Mouse (Mus musculus): ENCODE results near the gene Aspdh.

The Aspdh gene

GRCm38 (mm10) chr7:44475046-44475614, 9.9 kb downstream of the Aspdh start:
- no peaks in the 10 kb centered on the region for H3K27me3 ChIP-seq (ENCODE audit: control insufficient read depth, insufficient read depth, low read length, poor library complexity, severe bottlenecking)
- no peak for DNase-seq (ENCODE audit: low read depth, low spot score)
- H3K36me3 ChIP-seq (ENCODE audit: control insufficient read depth, insufficient read depth, low read length, poor library complexity, severe bottlenecking) = no peaks in the 10 kb centered on the region; the same call in 1 of the 2 replicates

DNA sequence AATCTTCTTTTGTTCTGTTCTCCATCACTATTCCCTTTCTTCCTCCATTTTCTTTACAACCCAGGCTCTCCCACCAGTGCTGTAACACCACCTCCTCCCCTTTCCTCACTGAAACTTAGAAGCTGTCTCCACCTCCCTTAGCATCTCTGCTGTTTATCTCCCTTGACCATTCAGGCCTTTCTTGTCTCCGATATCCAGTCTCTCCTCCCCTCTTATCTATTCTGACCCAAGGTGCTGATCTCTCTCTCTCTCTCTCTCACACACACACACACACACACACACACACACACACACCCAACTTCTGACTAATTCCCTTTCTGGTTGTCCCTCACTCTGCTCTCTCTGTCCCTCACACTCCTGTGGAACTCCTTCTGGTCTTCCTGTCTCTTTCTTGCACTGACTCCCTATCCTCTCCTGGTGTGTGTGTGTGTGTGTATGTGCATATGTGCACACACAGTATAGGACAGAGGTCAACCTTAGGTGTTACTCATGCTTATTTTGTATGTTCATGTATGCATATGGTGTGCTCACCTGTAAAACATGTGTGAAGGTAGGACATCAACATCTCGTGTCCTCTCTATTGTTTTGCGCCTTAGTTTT, 17.7 kb downstream of the Aspdh start:
- no peaks in the 10 kb centered on the region; the same call in none of the 2 replicates for H3K27me3 ChIP-seq (ENCODE audit: control insufficient read depth, insufficient read depth, low read length, poor library complexity, severe bottlenecking)
- DNase-seq (ENCODE audit: low read depth, low spot score) = no peak
- H3K36me3 ChIP-seq (ENCODE audit: control insufficient read depth, insufficient read depth, low read length, poor library complexity, severe bottlenecking) = no peaks in the 10 kb centered on the region

DNA sequence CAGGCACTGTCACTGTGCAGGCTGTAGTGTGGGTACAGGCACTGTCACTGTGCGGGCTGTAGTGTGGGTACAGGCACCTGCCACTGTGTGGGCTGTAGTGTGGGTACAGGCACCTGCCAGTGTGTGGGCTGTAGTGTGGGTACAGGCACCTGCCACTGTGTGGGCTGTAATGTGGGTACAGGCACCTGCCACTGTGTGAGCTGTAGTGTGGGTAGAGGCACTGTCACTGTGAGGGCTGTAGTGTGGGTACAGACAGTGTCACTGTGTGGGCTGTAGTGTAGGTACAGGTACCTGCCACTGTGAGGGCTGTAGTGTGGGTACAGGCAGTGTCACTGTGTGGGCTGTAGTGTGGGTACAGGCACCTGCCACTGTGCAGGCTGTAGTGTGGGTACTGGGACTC, 18.9 kb downstream of the Aspdh start:
- Histone ChIP-seq H3K36me3 (ENCODE audit: control insufficient read depth, insufficient read depth, low read length, poor library complexity, severe bottlenecking) (no peaks in the 10 kb centered on the region), H3K27me3 (ENCODE audit: control insufficient read depth, insufficient read depth, low read length, poor library complexity, severe bottlenecking) (no peaks in the 10 kb centered on the region; the same call in none of the 2 replicates)
- no peak for DNase-seq (ENCODE audit: low read depth, low spot score)

DNA sequence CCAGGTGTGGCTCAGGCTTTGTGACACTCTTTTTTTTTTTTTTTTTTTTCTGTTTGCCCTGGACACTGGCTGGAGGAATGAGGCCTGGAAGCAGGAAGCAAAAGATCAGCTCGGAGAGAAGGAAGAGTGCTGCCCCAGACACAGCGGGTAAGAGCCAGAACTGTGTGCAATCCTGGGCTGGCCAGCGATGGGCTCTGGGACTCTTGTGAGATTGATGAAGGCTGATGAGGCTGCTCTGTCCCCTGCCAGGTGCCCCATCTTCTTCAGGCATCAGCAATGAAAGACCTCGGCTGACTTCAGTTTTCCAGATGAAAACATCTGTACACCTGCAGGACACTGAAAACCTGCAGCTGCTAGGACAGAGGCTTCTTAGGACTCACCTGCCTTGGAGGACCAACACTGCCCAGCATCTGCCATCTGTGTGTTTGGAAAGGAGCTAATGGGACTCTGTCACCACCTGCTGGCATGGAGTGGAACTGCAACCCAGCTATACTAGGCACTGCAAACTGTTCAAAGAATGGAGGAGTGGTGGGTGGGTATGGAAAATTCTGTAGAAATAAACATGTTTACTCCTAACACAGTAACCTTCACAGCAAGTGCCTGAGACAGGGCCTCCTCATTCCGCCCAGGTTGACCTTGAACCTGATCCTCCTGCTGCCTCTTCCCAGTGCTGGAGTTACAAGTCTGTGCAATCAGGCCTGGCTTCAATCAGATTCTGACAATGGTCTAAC, 19.8 kb downstream of the Aspdh start:
- Histone ChIP-seq H3K27me3 (ENCODE audit: control insufficient read depth, insufficient read depth, low read length, poor library complexity, severe bottlenecking) (no peaks in the 10 kb centered on the region; the same call in none of the 2 replicates), H3K36me3 (ENCODE audit: control insufficient read depth, insufficient read depth, low read length, poor library complexity, severe bottlenecking) (no peaks in the 10 kb centered on the region)
- peak; percentile 88 for DNase-seq (ENCODE audit: low read depth, low spot score)

DNA sequence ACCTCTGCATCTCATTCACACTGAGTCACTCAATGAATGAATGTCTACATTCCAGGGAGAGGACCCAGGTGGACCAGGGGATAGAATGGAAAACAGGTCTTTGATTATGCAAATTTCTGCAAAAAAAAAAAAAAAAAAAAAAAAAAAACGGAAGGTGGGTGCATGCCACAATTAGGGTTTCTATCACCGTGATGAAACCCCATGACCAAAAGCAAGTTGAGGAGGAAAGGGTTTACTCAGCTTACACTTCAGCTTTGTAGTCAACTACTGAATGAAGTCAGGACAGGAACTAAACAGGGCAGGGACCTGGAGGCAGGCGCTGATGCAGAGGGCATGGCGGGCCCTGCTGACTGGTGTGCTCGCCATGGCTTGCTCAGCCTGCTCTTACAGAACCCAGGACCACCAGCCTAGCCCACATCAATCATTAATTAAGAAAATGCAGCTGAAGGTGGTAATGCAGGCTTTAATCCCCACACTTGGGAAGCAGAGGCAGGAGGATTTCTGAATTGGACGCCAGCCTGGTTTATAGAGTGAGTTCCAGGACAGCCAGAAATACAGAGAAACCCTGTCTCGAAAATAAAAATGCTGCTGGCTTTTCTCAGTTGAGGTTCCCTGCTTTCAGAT, 20.5 kb downstream of the Aspdh start:
- peaks cover 2% of the 10 kb centered on the region; the same call in 1 of the 2 replicates for H3K36me3 ChIP-seq (ENCODE audit: control insufficient read depth, insufficient read depth, low read length, poor library complexity, severe bottlenecking)
- no peaks in the 10 kb centered on the region; the same call in none of the 2 replicates for H3K27me3 ChIP-seq (ENCODE audit: control insufficient read depth, insufficient read depth, low read length, poor library complexity, severe bottlenecking)
- no peak for DNase-seq (ENCODE audit: low read depth, low spot score)

DNA sequence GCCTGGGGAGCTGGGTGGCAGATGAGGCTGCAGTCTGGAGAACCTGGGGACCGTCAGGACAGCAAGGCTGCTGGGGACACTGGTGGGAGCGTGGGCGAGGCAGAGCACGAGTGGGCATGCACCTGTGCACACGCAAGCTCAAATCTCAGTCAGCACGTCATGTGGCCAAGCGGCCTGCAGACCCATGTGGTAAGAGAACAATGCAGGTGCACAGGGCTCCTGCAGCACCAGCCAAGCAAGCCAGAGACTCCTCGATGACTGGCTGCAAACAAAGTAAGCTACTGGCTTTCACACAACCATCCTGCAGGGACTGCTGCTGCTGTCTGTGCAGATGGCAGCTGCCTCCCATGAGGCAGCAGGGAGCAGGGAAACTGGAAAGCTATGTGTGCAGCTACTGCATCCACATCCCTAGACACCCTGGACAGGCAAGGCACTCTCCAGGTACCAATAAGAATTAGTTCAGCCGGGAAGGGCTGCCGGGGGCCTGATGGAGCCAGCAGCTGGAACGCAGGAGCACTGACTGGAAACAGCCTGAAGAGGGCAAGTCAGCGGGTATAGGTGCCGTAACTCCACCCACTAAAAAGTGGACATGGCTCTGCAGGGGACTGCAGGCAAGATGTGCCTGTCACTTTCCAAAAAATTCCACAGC, 21.9 kb downstream of the Aspdh start:
- Histone ChIP-seq H3K27me3 (ENCODE audit: control insufficient read depth, insufficient read depth, low read length, poor library complexity, severe bottlenecking) (no peaks in the 10 kb centered on the region; the same call in 1 of the 2 replicates), H3K36me3 (ENCODE audit: control insufficient read depth, insufficient read depth, low read length, poor library complexity, severe bottlenecking) (peaks cover 10% of the 10 kb centered on the region)
- no peak for DNase-seq (ENCODE audit: low read depth, low spot score)

GRCm38 (mm10) chr7:44487936-44488335, 22.7 kb downstream of the Aspdh start:
- Histone ChIP-seq H3K27me3 (ENCODE audit: control insufficient read depth, insufficient read depth, low read length, poor library complexity, severe bottlenecking) (no peaks in the 10 kb centered on the region; the same call in 1 of the 2 replicates), H3K36me3 (ENCODE audit: control insufficient read depth, insufficient read depth, low read length, poor library complexity, severe bottlenecking) (peaks cover 10% of the 10 kb centered on the region)
- DNase-seq (ENCODE audit: low read depth, low spot score) = no peak

- DNase-seq (ENCODE audit: low read depth, low spot score) = no peak
- Histone ChIP-seq H3K36me3 (ENCODE audit: control insufficient read depth, insufficient read depth, low read length, poor library complexity, severe bottlenecking) (peaks cover 10% of the 10 kb centered on the region), H3K27me3 (ENCODE audit: control insufficient read depth, insufficient read depth, low read length, poor library complexity, severe bottlenecking) (no peaks in the 10 kb centered on the region; the same call in 1 of the 2 replicates)
Observed at GRCm38 (mm10) chr7:44488545-44488944, 23.4 kb downstream of the Aspdh start.

DNA sequence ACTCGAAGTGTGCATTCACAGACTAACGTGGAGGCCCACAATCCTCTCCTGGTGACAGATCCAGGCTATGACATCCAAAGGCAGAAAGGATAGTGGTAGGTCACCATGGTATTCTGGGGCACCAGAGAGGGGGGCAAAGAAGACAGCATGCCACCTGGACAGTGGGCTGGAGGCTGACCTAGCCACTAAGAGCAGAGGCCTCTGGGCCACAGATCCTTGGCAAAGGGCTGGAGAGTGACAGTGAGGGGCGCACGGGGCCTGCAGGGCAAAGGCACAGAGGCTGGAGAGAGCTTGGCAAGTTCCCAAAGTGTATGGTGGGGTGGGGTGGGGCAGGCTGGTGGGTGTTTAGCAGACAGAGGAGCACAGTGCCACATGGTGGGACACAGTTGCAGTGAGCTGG, 25.1 kb downstream of the Aspdh start:
- Histone ChIP-seq H3K36me3 (ENCODE audit: control insufficient read depth, insufficient read depth, low read length, poor library complexity, severe bottlenecking) (peaks cover 10% of the 10 kb centered on the region), H3K27me3 (ENCODE audit: control insufficient read depth, insufficient read depth, low read length, poor library complexity, severe bottlenecking) (no peaks in the 10 kb centered on the region; the same call in 1 of the 2 replicates)
- DNase-seq (ENCODE audit: low read depth, low spot score) = no peak

GRCm38 (mm10) chr7:44491391-44491790, 26.2 kb downstream of the Aspdh start:
- H3K27me3 ChIP-seq (ENCODE audit: control insufficient read depth, insufficient read depth, low read length, poor library complexity, severe bottlenecking) = no peaks in the 10 kb centered on the region
- DNase-seq (ENCODE audit: low read depth, low spot score) = no peak
- peaks cover 10% of the 10 kb centered on the region for H3K36me3 ChIP-seq (ENCODE audit: control insufficient read depth, insufficient read depth, low read length, poor library complexity, severe bottlenecking)

DNA sequence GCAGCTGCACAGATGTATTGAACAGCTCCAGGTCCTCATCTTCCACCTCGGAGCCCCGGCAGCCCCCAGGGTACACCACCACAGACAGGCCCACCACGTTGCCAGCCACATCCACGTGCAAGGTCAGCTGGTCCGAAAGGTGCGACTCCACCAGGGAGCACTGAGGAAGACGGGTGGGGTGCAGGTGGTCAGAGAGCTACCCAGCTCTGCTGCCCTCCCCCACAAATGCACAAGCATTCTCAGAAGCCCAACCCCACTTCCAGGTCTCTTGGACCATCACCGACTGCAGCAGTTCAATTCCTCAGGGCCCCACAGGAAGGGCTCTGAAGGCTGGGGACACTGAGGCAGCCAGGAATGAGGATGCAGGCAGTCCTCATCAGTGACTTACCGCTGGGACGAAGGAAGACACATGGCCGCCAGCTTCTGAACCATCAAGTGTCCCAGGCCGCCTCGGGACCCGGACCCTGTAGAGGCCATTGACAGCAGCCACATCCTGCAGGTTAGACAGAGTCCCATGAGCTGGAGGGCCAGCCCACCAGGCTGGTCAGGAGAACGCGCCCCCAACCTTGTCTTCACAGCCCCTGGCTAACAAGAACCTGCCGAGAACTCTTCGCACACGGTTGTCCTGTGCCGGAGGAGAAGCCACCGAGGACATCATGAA, 27.1 kb downstream of the Aspdh start:
- no peaks in the 10 kb centered on the region for H3K27me3 ChIP-seq (ENCODE audit: control insufficient read depth, insufficient read depth, low read length, poor library complexity, severe bottlenecking)
- H3K36me3 ChIP-seq (ENCODE audit: control insufficient read depth, insufficient read depth, low read length, poor library complexity, severe bottlenecking) = peaks cover 10% of the 10 kb centered on the region
- DNase-seq (ENCODE audit: low read depth, low spot score) = no peak

DNA sequence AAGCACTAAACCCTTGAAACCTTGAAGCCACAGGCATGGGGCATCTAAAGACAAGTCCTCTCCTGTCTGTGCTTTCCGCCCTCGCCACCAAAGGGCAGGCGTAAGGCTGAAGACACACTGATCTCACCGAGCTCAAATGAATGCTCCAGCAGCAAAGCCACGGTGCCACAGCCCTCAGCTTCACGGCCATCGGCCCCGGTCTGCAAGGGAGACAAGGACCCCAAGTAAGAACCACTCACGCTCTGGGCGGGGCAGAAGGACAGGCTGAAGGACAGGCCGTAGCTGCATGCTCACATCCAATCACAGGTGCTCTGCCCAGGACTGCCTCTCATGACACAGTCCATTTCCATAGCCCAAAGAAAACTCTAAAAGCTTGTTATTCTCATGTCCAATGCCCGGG, 29.5 kb downstream of the Aspdh start:
- no peaks in the 10 kb centered on the region for H3K27me3 ChIP-seq (ENCODE audit: control insufficient read depth, insufficient read depth, low read length, poor library complexity, severe bottlenecking)
- no peak for DNase-seq (ENCODE audit: low read depth, low spot score)
- peaks cover 10% of the 10 kb centered on the region for H3K36me3 ChIP-seq (ENCODE audit: control insufficient read depth, insufficient read depth, low read length, poor library complexity, severe bottlenecking)

DNA sequence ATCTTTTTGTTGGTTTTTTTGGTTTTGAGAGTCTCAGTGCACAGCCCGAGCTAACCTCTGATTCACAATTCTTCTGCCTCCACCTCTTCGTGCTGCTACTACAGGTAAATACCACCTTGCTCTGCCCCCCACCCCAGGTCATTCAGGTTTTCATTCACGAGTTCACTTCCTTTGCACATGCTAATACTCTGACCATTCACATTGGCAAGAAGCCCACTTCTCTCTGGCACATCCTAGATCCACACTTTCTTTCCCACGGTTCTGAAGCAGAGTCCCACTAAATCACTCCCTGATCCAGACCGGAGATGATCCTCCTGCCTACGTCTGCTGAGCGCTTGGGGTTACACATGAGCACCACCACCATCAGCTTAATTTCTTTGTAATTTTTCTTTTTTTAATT, 29.9 kb downstream of the Aspdh start:
- DNase-seq (ENCODE audit: low read depth, low spot score) = no peak
- Histone ChIP-seq H3K36me3 (ENCODE audit: control insufficient read depth, insufficient read depth, low read length, poor library complexity, severe bottlenecking) (peaks cover 10% of the 10 kb centered on the region), H3K27me3 (ENCODE audit: control insufficient read depth, insufficient read depth, low read length, poor library complexity, severe bottlenecking) (no peaks in the 10 kb centered on the region)

Measured in splenic B cell, adult 2 months (primary cell).